In genomic region chr7:139615767-139616766, GRCm38 (mm10) we compare ENCODE assay signal across 8 mouse cellular contexts. TPM values are rescaled to one million over a fixed set of nuclear protein-coding genes. Genes with fewer than 3 reads are reported as not detected.
DNase-seq lines count a peak whose midpoint lies in the region; TF ChIP-seq lines count a peak whose summit lies in the region.

No protein-coding gene starts in this region.

- H3K9me3 ChIP-seq in E14TG2a.4 (ENCODE audit: low read length), result no peaks in the 10 kb centered on the region

- no peaks in the 10 kb centered on the region for H3K36me3 ChIP-seq in E14TG2a.4 (ENCODE audit: insufficient read depth, low read length)

- no peak overlapping the region for H3K4me3 ChIP-seq in E14TG2a.4 (replicated peaks; ENCODE audit: low read length)
- H3K4me3 ChIP-seq in lung, adult 2 months (replicated peaks; ENCODE audit: extremely low read depth, low read depth, low read length), result no peak overlapping the region

- peaks cover 25% of the 10 kb centered on the region for H3K27me3 ChIP-seq in E14TG2a.4 (ENCODE audit: insufficient read depth, low read length)

- WGBS in lung, adult 2 months, result 48% methylated on average over 12 of the region's 12 CpGs

- intact Hi-C loops in heart, postnatal 14 days (cut with DNase I), result no loop called here

- peak; percentile 70 for TF ChIP-seq CTCF in E14TG2a.4 (conservative IDR thresholded peaks at IDR 0.05; ENCODE audit: low read length)
- TF ChIP-seq CTCF in lung, adult 2 months (IDR thresholded peaks at IDR 0.05; ENCODE audit: insufficient read depth, low read length), result peak; percentile 78

- peak; percentile 80 for DNase-seq in adrenal gland, postnatal 14 days
- peak; percentile 54 for DNase-seq in embryo, embryonic 11.5 days (ENCODE audit: low read depth, low spot score)
- peak; percentile 58 to 73 for DNase-seq in heart, postnatal 14 days
- peak; percentile 75 for DNase-seq in layer of hippocampus, adult 11-12 months (ENCODE audit: low spot score)
- DNase-seq in lung, adult 2 months, result peak; percentile 39
- peak; percentile 62 for DNase-seq in ovary, postnatal 14 days (ENCODE audit: low spot score)
- peak; percentile 56 for DNase-seq in urinary bladder, postnatal 14 days (ENCODE audit: low spot score)

- peaks cover 10% of the 10 kb centered on the region; the same call in 1 of the 2 replicates for H3K4me1 ChIP-seq in E14TG2a.4 (replicated peaks; ENCODE audit: low read depth, low read length)
- no peaks in the 10 kb centered on the region for H3K4me1 ChIP-seq in lung, adult 2 months (ENCODE audit: control insufficient read depth, insufficient read depth, low read length)

- TF ChIP-seq POLR2A in lung, adult 2 months (IDR thresholded peaks at IDR 0.05; ENCODE audit: borderline replicate concordance, extremely low read depth, low read depth, low read length), result no peak

RNA-seq across cellular contexts. Expression of gene Nkx6-2, which starts 33.5 kb away (rescaled TPM):
- not detected in 2 replicates for total RNA-seq in adrenal gland, postnatal 14 days (2021)
- total RNA-seq in heart, postnatal 14 days (2021), result under 1 TPM; 0.22 to 0.27 TPM
- 0.53 and 1.1 TPM in 2 replicates for polyA plus RNA-seq in lung, adult 2 months (2012; rRNA removed)
